Mouse (Mus musculus) adipocyte (in vitro differentiated cells): ENCODE measurements at regions not wholly inside any gene's neighbourhood (a gene's known extent, or its start where the extent isn't known, plus 50 kb on each side); places are given as distances from the start of the nearest gene placed in this dataset.
"Not testable (repeated sequence)": the region's sequence is repeated elsewhere in the genome, so short reads cannot be mapped to it uniquely, and the experiment has no call there.

ENCODE experiments used
- DNase-seq: peaks from one replicate; pipeline ENCODE4 v3.0.0-alpha.2; 2016; ENCODE audit warnings: low spot score

DNA sequence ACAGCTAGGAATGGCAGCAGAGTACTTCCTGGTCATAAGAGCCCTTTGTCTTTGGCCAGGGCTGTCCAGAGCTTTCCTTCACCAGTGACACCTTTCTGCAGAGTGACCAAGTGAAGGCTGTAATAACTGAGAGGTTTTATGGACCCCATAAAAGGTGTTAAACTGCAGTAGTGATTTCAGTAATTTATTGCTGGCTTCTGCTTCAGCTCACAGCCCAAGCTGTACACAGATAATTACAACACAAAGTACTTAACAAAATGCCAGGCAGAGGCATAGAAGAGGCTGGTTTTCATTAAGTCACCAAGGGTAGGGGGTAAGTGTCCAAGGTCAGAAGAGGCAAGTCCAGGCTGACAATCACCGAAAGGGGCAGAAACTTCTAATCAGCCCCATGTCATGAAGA is 83.8 kb downstream of the Eif4e start:
- DNase-seq = no peak

- no peak for DNase-seq
Observed at GRCm38 (mm10) chr3:138612884-138613653, 87.1 kb downstream of the Eif4e start.

- no peak for DNase-seq
Observed at GRCm38 (mm10) chr3:138613680-138614079, 87.7 kb downstream of the Eif4e start.

DNA sequence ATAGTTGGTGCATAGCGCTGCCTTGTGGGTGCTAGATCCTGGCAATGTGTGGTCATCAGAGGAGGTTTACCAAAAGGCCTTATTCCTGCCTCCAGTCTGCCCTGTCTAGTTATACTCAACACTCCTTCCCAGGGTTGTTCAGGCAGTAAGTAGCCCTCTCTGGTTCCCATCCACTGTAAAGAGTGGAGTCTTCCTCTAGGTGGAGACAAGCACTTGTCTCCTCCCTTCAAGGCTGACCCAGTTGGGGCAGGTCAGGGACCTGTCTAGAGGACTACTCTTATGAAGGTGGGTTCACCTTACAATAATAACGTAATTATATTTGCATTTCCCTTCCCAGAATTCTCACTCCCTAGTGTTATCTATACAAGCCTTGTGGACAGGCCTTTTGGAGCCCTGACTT is 88.9 kb downstream of the Eif4e start:
- no peak for DNase-seq

DNA sequence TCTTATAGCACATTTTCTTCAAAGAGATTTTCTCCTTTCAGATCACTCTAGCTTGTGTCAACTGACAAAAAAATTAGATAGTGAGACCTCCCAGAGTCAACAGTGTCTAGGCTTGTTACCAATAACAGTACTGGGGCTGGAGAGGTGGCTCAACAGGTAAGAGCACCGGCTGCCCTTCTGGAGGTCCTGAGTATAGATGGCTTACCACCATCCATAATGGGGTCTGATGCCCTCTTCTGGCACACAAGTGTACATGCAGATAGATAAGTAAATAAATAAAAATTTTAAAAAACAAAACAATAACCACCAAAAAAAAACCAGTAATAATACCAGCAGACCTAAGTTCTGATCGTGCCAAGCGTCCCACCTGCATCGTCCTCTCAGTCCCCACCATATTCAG is 94.3 kb downstream of the Eif4e start:
- no peak for DNase-seq

GRCm38 (mm10) chr3:138624128-138624527 is 98.1 kb downstream of the Eif4e start:
- DNase-seq = no peak

GRCm38 (mm10) chr3:138626230-138626629 is 100.3 kb downstream of the Eif4e start:
- DNase-seq = no peak

DNA sequence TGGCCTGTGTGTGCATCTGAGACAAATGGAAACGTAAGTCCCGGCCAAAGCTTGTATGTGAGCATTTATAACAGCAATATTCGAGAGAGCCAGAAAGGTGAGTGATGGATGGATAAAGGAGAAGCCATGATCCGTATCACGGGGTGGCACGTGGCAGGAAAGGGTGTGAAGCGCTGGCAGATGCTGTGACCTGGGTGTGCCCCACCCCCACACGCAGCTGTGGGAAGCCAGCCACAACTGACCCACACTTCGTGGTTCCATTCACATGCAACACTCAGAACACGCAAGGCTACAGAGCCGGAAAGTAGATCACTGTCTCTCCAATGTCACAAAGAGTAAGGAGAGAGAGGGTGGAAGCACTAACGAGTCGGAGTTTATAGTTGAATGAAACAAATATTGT is 104.3 kb downstream of the Eif4e start:
- no peak for DNase-seq

GRCm38 (mm10) chr3:138632086-138632485 is 106.1 kb downstream of the Eif4e start:
- DNase-seq = no peak

DNA sequence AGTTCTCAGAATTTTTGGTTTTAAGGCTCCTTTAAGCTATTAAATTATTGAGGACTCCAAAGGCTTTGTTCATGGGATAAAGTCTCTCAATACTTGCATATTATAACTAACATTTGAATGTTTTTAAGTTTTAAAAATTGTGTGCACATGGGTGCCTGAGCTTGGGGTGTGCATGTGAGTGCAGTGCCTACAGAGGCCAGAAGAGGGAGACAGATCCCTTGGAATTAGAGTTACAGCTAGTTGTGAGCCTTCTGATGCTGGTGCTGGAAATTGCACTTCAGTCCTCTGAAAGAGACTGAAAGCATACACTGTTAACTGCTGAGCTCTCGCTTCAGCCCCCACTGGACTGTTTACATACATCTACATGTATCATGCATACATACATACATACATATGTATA is 100.0 kb upstream of the Tspan5 start:
- peak; percentile 35 for DNase-seq

DNA sequence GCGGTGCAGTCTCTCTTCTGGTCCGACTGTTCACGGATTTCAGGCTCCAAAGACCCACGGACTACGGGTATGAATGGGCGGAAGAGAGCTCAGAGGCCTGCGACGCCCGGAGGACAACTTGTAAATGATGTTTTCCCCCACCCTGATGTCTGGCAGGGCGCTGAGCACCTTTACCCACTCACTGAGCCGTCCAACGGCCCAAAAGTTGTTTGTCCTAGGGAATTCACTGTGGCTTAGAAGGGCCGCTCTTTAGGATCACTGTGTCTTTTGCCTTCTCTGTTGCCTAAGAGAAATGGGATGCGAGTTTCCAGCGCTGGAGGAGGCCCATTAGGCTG is 98.1 kb upstream of the Tspan5 start:
- no peak for DNase-seq

- DNase-seq = no peak
Observed at GRCm38 (mm10) chr3:138644286-138644951, 97.6 kb upstream of the Tspan5 start.

GRCm38 (mm10) chr3:138645320-138645719 is 96.7 kb upstream of the Tspan5 start:
- peak; percentile 59 for DNase-seq

GRCm38 (mm10) chr3:138649699-138650098 is 92.3 kb upstream of the Tspan5 start:
- DNase-seq = no peak

GRCm38 (mm10) chr3:138650671-138651070 is 91.3 kb upstream of the Tspan5 start:
- not testable (repeated sequence) for DNase-seq

DNA sequence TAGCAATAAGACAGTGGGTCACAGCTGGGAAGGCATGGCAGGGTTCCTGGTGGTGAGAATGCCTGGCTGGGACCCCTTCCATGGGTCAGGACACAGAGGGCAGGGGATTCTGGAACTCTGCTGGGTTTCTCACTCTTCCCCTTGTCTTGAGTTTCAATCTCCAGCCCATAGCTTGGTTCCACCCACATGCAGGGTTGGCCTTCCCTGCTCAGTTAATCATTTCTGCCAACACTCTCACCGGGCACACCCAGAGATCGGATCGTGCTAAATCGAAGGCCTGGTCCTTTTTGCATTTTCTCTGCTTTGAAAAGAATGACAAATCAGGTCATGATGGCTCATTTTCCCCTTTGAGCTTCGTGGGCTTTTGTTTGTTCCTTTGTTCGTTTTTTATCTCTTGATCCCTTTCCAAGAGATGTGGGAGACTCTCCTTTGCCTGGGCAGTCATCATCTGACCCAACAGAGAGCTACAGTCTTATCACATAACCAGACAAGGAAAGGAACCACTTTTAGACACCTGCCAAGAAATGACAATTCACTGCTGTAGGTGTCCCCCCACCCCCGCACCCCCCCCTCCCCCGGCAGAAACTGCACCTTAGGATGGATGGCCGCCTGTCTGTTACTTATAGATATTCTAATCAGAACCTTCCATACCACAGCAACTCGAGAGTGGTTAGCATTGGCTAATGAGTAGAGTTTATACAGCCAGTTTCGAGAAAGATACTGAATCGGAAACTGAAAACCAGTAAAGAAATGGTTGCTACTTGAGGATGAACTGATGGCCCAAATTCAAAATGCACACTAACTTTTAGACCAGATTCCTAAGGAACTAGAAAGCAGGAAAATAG is 90.4 kb upstream of the Tspan5 start:
- DNase-seq = no peak

- no peak for DNase-seq
Observed at GRCm38 (mm10) chr3:138652206-138652605, 89.8 kb upstream of the Tspan5 start.

GRCm38 (mm10) chr3:138652685-138653084 is 89.3 kb upstream of the Tspan5 start:
- no peak for DNase-seq

DNA sequence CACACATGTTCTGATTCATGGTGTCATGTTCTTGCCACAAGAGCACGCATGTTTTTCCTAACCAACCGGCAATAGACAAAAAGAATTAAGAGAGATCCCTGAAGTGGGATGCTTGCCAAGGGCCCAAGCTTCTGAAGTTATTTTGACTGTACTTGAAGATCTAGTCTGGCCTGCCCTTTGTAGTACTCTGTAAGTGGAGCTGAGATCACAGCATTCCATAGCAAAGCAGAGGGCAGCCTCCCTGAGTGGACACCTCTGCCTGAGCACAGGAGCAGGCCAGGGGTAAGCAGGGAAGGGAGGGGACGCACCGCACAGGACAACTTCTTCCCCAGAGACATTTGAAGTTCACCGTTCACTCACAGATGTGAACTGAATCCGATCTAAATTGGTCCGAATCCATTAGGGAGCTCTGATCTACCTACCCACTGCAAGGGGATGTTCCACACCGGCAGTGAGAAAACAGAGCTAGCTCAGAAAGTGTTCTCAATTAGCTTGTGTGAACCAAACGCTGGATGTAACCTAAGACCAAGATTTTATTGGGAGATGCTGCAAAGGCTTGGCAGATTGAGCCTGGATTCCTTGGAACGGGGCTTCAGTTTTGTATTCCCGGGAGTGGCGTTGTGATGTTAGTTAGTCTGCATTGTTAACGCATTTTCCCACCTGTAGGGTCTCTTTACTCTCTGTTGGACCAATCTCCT is 88.3 kb upstream of the Tspan5 start:
- DNase-seq = no peak

GRCm38 (mm10) chr3:138654610-138655371 is 87.2 kb upstream of the Tspan5 start:
- DNase-seq = no peak

- no peak for DNase-seq
Observed at GRCm38 (mm10) chr3:138655479-138655878, 86.5 kb upstream of the Tspan5 start.

GRCm38 (mm10) chr3:138662625-138663024 is 79.4 kb upstream of the Tspan5 start:
- DNase-seq = no peak
